Mouse (Mus musculus) MEL-GATA-1-ER (cell line): ENCODE measurements around the gene Sertad1.

Experiments used
- DNase-seq: peaks from one replicate; pipeline ENCODE4 v3.0.0-alpha.2; 2012; ENCODE audit warnings: low read depth; ENCODE audit errors: extremely low read depth

The Sertad1 gene

DNA sequence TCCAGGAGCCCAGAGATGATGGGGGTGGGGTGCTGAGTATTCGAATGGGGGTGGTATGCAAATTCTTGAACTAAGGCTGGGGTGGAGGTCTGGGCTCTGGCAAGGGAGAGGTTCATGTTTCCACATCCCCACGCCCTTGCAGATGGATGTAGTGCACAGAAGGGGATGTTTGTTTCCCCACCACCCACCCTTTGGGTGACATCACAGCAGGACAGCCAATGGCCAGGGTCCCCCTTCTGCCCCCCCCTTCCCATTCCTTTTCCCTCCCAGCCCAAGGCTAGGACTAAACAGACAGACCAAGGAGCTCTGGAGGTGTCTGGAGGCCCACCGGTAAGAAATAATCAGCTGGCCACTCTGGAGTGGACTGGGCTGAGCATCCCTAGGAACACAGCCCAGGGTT lies 12.3 kb downstream of the Sertad1 start, which contains the start of gene Prx:
TSS of gene Prx (plus strand) at position 289 of the 400 bp plus-strand sequence.
- DNase-seq: no peak

DNA sequence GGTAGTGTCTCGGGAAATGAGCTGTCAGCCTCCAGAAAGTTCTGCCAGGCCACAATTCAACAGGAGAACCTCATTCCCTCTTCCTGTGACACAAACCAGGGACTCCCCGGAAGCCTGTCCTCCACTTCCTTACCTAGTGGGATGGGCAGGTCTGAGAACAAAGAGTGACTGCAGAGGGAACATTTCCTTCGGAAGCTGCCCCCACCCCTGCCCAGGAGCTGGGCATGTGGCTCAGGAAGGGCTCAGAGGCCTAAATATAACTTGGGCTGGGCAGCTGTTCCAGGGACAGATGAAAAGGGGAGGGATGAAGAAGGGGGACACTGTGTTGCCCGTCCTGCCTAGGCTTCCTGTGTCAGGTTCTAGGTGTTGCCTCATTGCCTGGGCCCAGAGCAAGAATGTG lies 14.9 kb downstream of the Sertad1 start:
- DNase-seq: no peak

DNA sequence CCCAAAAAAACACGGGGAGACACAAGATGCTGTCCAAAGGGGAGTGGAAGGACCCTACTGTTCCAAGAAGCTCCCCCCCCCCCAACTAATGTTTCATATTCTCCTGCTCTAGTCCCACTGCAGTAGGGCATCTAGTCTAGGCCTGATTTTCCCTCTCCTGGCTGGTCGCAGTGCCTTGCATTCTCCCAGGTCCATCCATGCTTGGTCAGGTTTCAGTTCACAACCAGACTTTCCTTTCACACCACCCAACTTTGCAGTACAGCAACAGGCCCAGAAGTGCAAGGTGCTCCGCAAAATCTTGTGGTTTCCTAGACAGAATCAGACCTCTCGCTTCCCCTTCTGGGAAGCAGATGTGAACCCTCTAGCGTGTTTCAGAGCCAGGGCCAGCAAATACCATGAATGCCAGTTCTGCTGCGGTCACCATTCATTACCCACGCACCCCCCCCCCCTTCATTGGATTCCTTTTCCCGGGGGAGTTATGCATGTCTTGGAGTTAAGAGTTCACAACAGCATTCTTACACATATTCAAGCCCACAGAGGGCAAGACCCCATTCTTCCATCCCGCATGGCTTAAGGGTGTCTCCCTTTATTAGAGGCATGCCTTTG lies 20.2 kb downstream of the Sertad1 start:
- no peak for DNase-seq

DNA sequence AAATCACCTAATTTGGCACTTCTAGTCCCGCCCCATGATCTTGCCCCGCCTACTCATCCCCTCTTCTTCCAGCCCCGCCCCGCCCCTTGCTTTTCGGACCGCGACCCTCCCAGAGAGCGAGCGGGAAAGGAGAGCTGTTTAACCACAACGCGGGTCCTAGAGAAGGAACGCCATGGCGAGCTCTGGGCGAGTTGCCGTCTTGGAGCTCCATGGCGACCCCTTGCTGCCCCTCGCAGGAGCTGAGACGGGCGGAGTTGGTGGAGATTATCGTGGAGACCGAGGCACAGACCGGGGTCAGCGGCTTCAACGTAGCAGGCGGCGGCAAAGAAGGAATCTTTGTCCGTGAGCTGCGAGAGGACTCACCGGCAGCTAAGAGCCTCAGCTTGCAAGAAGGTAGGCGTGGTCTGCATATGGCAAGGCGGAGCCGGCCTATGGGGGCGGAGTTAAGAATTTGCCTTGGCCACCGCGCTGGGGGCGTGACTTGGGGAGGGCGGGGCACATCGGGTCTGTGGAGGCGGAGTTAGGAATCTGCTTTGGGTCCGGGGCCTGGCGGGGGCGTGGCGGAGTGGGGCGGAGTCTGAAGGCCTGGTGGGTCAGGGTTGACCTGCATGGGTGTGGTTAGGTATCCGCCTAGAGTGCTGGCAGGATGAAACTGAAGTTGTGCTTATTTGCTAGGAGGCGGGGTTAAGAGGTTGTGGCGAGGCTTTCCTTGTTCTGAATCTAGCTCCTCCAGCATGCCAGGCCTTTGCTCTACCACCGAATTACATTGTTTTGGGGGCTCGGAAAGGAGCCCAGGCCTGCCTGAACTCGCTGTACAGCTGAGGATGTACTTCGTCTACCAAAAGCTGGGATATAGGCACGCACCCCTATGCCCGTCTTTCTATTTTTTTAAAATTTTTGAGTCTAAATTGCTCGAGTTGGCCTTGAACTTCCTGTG lies 21.3 kb downstream of the Sertad1 start:
- peak; percentile 89 for DNase-seq

DNA sequence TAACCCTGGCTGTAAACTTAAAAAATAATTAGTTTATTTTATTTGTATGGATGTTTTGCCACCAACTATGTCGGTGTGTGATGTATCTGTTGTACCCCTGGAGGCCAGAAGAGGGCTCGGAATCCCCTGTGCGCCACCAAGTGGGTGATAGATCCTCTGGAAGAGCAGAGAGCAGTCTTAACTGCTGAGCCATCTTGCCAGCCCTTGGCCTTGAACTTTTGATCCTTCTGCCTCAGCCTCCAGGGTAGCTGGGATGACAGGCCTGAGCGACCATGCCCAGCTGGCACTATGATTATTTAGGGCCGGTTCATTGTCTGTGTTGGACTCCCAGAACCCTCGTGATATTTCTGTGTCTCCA lies 21.9 kb downstream of the Sertad1 start:
- DNase-seq: peak; percentile 66

DNA sequence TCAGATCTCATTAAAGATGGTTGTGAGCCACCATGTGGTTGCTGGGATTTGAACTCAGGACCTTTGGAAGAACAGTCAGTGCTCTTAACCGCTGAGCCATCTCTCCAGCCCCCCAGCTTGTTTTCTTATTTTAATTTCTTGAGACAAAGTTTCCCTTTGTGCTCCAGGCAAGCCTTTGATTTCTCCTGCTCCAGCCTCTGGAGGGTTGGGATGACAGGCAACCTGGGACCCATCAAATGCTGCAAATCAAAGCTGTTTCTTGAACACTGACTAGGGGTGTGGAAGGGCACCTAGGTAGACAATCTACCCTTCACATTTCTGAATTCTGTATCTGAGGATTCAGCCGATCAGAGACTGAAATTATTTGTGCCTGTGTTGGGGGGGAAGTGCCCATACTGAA lies 24.1 kb downstream of the Sertad1 start:
- DNase-seq: no peak

DNA sequence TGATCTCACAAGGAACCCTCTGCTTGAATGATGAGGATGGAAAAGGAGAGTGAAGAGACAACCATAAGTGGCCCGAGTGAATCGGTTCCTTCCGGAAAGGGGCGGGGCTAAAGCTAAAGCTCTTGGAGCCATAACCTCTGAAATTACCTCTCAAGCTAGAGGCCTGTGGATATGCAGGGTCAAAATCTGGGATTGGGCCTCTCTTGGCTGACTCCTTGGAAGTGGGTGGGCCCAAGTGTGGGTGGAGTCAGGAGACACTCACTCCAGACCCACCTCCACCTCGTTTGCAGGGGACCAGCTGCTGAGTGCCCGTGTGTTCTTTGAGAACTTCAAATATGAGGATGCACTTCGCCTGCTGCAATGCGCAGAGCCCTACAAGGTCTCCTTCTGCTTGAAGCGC lies 28.3 kb downstream of the Sertad1 start:
- no peak for DNase-seq

DNA sequence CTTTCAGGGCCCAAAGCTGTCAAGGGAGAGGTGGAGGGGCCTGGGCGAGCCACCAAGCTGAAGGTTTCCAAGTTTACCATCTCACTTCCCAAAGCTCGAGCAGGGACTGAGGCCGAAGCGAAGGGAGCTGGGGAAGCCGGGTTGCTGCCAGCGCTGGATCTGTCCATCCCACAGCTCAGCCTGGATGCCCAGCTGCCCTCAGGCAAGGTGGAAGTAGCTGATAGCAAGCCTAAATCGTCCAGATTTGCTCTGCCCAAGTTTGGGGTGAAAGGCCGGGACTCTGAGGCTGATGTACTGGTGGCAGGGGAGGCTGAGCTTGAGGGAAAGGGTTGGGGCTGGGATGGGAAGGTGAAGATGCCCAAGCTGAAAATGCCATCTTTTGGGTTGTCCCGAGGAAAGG lies 31.6 kb downstream of the Sertad1 start:
- no peak for DNase-seq

DNA sequence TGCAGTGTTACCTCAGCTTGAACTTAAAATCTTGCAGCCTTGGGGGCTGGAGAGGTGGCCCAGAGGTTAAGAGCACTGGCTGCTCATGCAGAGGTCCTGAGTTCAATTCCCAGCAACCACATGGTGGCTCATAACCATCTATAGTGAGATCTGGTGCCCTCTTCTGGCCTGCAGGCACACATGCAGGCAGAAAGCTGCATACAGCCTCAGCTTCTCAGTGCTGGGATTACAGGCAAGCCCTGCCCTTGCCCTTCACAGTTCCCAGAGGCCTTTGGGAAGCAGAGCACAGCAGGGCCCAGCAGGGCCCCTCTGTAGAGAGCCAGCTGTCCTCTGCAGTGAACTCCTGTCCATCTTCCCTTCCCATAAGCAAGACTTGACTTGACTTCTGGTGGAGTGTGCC lies 33.4 kb downstream of the Sertad1 start:
- DNase-seq: no peak

DNA sequence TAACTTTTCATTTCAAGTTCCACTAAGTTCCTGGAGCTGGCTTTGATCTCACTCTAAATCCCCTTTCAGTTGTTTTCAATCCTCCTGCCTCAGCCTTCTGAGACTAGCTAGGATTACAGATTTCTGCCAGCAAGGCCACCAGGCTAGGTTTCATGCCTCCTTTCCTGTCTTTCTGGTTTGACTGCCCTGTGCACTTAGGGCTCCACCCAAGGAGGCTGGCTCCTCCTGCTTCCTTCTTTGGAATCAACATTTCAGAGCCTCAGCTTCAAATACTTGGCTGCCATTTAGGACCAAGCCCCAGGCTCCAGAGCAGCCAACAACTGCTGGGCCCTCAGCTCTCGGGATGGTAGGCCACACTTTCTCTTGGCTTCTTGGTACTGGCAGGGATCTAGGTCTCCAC lies 33.9 kb downstream of the Sertad1 start:
- DNase-seq: no peak

DNA sequence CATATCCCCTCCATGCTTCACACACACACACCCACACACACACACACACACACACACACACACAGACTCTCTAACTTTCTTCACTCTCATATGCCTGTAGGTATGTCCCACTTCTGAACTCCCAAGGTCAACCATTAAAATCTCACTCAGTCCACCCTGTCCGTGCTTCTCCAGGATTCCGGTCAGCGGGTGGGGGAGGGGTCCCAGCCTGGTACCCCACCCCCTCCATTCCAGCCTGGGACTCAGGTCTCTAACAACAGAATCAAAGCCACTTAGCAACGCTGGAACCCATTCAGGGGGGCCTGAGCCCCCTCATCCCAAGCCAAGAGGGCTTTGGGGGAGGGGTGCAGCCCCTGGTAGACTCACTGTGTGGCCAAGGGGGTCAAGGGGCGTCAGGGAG lies 36.3 kb downstream of the Sertad1 start, which contains the start of gene Hipk4:
TSS of gene Hipk4 (plus strand) at position 301 of the 400 bp plus-strand sequence.
- DNase-seq: no peak

DNA sequence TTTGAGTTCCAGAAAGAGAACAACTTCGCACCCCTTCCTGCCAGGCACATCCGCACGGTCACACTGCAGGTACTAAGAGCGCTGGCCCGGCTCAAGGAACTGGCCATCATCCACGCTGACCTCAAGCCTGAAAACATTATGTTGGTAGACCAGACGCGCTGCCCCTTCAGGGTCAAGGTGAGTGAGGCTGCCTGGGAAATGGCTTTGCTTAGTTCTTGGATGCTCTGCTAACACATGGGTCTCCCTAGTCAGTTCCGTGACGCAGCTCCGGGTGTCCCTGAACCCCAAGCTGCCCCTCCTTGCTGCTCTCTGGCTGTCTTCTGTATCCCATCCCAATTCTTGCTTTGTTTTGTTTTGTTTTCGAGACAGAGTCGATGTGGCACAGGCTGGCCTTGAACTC lies 37.1 kb downstream of the Sertad1 start:
- DNase-seq: no peak

DNA sequence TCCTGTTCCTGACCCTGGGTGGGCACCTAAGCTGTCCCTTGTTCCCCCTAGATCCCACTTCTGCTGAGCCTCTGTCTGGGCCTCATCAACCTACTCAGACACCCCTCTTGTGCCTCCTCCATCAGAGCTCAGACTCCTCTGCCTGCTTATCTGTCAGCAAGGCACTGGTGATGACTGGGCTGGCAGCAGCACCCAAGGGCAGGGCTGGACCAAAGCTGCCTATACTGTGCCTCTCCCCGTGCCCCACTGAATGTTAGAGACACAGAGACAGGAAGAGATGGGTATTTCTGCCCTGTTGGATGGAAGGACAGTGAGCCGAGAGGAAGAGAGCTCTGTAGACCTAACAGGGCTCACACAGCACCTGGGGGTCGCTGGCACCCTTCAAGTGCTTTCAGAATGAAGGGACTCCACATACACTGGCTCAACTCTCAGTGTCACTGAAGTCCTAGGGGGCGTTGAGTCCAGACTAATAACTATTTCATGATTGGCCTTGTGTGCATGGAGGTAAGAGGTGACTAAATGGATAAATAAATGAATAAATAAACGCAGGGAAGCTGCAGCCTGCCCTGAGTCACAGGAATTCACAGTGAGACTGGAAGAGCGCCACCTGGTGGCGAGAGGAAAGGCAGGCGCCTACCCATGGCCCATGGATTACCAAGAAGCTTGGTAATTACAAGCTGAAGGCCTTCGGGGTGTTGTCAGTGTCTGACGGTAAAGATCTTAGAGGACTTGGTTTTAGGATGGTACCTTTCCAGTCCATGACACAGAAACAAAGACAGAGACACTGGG lies 39.5 kb downstream of the Sertad1 start:
- DNase-seq: peak; percentile 60

DNA sequence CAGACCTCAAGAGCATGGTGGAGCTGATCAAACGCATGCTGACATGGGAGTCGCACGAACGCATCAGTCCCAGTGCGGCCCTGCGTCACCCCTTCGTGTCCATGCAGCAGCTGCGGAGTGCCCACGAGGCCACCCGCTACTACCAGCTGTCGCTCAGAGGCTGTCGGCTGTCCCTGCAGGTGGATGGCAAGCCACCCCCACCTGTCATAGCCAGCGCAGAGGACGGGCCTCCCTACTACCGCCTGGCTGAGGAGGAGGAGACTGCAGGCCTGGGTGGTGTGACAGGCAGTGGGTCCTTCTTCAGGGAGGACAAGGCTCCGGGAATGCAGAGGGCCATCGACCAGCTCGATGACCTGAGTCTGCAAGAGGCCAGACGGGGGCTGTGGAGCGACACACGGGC lies 42.4 kb downstream of the Sertad1 start:
- DNase-seq: no peak

DNA sequence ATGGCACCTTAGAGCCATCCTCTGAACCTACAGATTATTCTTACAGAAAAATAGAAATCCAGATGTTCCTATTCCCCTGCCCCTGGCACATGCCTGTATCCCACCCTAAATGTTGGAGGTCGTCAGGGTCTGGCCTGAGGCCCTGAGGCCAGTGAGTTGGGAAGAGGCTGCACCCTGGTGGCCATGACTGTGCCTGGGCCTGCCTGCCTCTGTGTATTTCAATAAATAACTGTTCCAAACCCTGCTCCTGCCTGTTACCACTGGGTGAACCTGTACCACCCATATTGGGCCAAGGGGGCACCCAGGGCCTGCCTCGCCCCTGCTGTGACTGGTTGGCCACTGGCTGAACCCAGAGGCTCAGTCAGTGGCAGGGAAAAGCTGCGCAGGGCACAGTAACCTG lies 44.2 kb downstream of the Sertad1 start:
- DNase-seq: no peak

DNA sequence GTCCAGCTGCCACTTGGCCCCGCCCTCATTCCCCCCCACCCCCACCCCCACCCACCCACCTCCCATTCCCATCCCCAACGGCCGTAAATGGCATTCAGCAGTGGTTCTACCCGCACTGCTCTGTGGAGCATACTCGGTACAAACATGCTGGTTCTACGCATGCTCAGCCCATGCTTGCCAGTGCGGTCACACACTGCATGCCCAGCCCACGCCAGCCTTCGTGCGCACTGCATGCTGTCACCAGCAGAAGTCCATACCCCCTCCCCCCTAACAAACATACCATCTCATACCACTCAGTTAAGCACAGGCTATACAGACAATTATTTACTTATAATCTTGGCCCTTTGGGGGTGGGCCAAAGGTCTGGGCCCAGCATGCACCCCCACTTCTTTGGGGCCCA lies 45.0 kb downstream of the Sertad1 start:
- no peak for DNase-seq

DNA sequence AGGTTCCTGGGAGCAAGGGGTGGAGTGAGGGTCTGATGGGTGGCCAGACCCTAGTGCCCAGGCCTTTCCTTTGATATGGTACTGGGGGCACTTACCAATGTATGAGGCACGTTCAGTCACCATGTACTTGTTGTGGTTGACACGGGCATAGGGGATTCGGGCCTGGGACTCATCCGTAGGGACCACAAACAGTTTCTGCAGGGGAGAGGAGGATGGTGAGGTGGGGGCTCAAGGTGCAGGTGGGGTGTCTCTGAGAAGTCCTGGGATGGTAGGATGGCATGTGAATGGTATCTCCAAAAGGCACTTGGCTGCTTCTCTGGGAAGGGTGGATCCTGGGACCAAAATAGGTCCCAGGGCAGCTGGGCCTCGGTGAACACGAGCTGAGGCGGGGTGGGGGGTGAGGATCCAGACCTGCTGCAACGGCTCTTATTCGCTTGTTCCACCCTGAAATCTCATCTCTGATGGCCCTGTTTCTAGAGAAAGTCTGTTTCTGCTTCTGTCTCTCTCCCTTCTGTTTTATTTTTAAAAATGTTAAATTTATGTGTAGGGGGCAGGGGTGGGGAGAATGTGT lies 45.9 kb downstream of the Sertad1 start:
- DNase-seq: no peak

DNA sequence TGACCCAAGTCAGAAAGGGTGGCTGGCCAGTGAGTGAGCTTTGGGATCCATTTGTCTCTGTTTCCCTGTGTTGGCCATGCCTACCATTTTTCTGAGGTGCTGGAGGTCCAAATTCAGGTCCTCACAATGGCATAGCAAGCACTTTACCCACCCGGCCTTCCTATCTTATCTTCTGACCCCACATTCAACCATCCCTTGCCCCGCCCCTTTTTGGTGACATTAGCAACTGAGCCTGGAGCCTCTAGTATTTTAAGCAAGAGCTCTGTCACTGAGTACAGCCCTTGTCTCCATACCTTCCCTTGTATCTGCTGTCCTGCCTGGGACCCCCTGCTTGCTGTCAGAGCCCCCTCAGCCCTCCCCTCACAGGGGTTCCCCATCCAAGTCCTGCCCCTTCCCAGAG lies 48.7 kb downstream of the Sertad1 start:
- DNase-seq: no peak

DNA sequence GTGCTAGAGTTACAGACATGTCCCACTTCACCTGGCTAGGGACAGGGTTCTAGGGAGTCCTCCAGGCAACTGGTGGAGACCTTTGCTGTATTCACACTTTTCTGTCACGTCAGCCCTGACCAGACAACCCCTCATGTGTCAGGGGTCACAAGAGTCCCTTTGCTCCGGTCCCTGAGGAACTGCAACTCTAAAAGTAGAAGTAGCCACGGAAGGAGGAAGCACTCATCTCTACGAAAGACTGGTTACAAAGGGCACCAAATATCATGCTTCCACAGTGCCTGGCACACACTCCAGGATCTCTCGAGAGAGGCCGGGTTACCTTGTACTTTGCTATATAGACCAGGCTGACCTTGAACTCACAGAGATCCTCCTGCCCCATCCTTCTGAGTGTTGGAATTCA lies 49.9 kb downstream of the Sertad1 start:
- no peak for DNase-seq

DNA sequence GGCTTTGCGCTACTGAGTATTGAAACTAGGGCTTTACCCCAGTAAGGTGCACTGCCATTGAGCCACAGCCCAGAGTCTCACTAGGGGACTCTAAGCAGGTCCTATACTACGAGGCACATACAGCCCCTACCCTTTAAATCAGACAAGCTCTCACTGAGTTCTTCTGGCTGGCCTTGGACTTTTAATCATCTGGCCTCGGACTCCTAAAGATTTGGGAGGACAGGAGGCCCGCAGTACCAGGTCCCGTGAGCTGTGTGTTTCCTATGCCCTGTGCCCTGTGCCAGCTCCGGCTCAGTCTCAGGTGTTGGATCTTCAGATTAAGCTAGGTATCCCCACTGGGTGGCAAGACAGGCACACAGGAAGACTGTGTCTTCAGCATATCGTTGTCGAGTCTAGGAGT lies 51.3 kb downstream of the Sertad1 start:
- no peak for DNase-seq

DNA sequence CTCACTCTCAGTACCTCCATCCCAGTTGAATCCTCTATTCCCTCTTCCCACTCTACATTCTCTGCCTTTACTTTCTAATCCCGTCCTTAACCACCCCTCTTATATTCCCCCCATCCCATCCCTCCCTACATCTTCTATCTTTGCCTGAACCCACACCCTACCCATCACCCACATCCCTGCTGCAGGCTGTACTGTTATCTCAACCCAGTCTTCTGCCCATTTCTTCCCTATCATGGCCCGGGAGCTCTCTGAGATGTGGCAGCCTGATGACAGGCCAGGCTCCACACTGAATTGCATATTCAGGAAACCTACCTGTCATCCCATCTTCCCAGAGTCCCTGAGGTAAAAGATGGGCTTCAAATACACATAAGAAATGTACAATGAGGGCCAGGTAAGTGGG lies 52.1 kb downstream of the Sertad1 start:
- DNase-seq: no peak
